Mouse (Mus musculus) urinary bladder, adult 2 months (tissue): ENCODE results near the gene Gm28510. TPM values are rescaled to one million over a fixed set of nuclear protein-coding genes. Genes with fewer than 3 reads are reported as not detected.
"Not testable (repeated sequence)": the region's sequence is repeated elsewhere in the genome, so short reads cannot be mapped to it uniquely, and the experiment has no call there.

Source experiments
- DNase-seq: peaks from one replicate; pipeline ENCODE4 v3.0.0; 2022; ENCODE audit warnings: low spot score
- polyA plus RNA-seq: library from polyadenylated mRNA; depleted of rRNA; stranded (reverse); fragments of >200 nt; gene quantifications from 2 replicates; pipeline ENCODE4 v1.2.3, GENCODE M21; 2012; rRNA removed

Gm28510 gene
- polyA plus RNA-seq = not detected in 2 replicates

DNA sequence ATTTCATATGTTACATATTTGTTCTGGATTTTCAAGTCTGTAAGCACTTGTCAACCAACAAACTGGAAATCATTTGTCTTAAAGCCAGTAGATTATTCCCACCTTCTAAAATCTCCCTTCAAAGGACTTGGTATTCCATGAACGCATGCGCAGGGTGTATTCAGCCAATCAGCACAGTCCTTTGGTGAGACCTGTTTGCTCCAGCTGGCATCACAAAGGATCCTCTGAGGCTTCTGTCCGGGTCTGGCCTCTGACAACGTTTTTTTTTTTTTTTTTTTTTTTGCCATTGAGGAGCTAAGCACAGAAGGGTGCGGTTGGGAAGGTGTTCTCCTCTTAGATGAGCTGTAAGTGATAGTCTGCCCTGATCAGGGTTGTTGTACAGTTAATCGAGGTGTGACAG lies at the start of gene Gm28510:
Gene Gm28510 (plus strand): TSS at position 301 of the 400 bp plus-strand sequence.
- not testable (repeated sequence) for DNase-seq

Other genes starting within 250 kb of the Gm28510 start
- not detected in 2 replicates for gene Gm20834, start 88.1 kb upstream of the Gm28510 start, polyA plus RNA-seq
- gene Gm20737, start 123.3 kb downstream of the Gm28510 start, polyA plus RNA-seq = not detected in 2 replicates
- not detected in 2 replicates for gene Gm21775, start 140.7 kb downstream of the Gm28510 start, polyA plus RNA-seq
- not detected in 2 replicates for gene Gm21900, start 203.6 kb downstream of the Gm28510 start, polyA plus RNA-seq